Mouse (Mus musculus) embryonic fibroblast, embryonic 13.5 days (primary cell): Measurements from ENCODE around the gene Slc43a2.

ENCODE experiments used
- CTCF ChIP-seq: IDR thresholded peaks from 2 replicates; pipeline ENCODE4 v1.5.1; 2011; ENCODE audit warnings: mild to moderate bottlenecking, control low read depth, low read length, moderate library complexity, borderline replicate concordance; ENCODE audit not compliant: insufficient read depth
- POLR2A ChIP-seq: IDR thresholded peaks from 2 replicates; pipeline ENCODE4 v1.6.1; 2011; ENCODE audit warnings: low read depth, mild to moderate bottlenecking, control low read depth, low read length, moderate library complexity

DNA sequence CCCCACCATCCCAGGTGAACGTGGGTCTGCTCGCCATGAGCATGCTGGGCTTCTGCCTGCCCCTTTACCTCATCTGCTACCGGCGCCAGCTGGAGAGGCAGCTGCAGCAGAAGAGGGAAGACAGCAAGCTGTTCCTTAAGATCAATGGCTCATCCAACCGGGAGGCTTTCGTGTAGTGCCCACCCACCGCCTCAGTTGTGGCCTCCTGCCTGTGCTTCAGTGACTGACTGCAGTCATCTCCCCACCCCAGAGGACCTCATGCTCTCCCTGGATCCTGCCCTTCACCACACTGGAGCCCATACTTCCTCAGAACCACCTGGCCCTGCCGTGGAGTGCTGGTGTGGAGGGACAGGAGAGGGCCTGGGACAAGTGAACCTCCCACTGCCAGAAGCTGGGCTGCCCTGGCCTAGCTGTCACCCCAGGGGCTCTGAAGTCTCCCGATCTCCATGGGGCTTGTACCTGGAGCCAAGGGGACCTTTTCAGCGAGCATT lies 40.9 kb downstream of the Slc43a2 start:
- no peak for TF ChIP-seq CTCF
- TF ChIP-seq POLR2A, result no peak
